Mouse (Mus musculus) neutrophil, adult 5-6 weeks (primary cell): ENCODE measurements around the gene Endov. TPM values are rescaled to one million over a fixed set of nuclear protein-coding genes. Genes with fewer than 3 reads are reported as not detected.

Experiments
- ATAC-seq: fragments of 151-379, 151-347 bp; 2 replicates; pipeline ENCODE4 v1.8.0; 2017; ENCODE audit warnings: mild to moderate bottlenecking, moderate TSS enrichment; ENCODE audit not compliant: insufficient number of reproducible peaks, poor library complexity, low FRiP score, severe bottlenecking; ENCODE audit errors: extremely low read depth
- total RNA-seq: library from RNA; stranded (forward); fragments of 200-1000 nt; gene quantifications from 2 replicates; pipeline ENCODE4 v1.2.3, GENCODE M21; 2017

Gene Endov
- total RNA-seq, 1 experiment from 2014 or later: 10.8 TPM

GRCm38 (mm10) chr11:119557940-119558869 lies 67.1 kb downstream of the Endov start:
- ATAC-seq: no peak

GRCm38 (mm10) chr11:119558870-119559610 lies 67.9 kb downstream of the Endov start:
- ATAC-seq: no peak

Other genes with a start within 250 kb of the Endov start
- gene Gaa, start 223.5 kb upstream of the Endov start, total RNA-seq: 13.0 and 13.5 TPM in 2 replicates
- gene Eif4a3, start 191.3 kb upstream of the Endov start, total RNA-seq: 96.0 and 123 TPM in 2 replicates
- 0.12 TPM in 1 of 2 replicates, not detected in the other for gene Card14, start 183.6 kb upstream of the Endov start, total RNA-seq
- gene Sgsh, start 135.8 kb upstream of the Endov start, total RNA-seq: 15.7 and 17.9 TPM in 2 replicates
- gene Slc26a11, start 135.8 kb upstream of the Endov start, total RNA-seq: 18.0 and 23.0 TPM in 2 replicates
- 126 and 130 TPM in 2 replicates for gene Rnf213, start 98.2 kb upstream of the Endov start, total RNA-seq
- not detected in 2 replicates for gene Nptx1, start 56.4 kb downstream of the Endov start, total RNA-seq
- gene Rptor, start 111.6 kb downstream of the Endov start, total RNA-seq: 21.4 and 22.7 TPM in 2 replicates